Mouse (Mus musculus): ENCODE data around the gene Pah.
A peak's percentile ranks its signal among the peaks of the same experiment; 100 is the strongest.

Gene Pah

DNA sequence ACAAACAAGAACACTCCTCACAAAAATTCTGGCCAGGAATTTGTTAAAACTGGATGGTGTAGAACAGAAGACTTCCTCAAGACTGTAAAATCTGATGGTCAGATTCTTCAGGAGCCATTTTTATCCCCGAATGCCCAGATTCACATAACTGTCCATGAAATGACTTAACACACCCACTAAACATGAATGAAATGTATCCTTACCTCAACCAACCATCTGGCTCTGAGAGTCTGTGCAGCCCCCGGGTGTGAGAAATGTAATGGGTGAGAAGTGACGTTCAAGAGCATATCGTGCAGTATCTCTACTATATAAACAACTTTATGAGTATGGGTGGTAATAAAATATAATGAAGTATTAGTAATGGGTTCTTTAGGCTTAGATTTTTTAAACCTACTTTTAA is 13.0 kb upstream of the Pah start:
- no peak for DNase-seq

DNA sequence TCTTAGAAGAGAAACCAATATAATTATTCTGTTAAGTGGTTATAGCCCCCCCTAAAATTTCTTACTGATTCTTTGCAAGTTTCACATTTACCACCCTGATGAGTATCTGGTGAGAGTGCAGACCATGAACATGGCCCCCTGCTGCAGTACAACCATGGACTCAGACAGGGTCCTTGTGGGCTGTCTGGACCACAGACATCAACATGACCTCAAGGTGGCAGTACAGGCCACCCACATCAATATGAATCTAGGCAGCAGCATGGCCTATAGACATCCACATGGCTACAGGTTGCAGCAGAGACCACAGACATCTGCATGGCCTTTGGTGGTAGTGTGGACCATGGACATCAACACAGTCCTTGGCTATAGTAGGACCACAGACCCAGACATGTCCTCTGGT is 8.5 kb upstream of the Pah start:
- peak; percentile 43 for DNase-seq

DNA sequence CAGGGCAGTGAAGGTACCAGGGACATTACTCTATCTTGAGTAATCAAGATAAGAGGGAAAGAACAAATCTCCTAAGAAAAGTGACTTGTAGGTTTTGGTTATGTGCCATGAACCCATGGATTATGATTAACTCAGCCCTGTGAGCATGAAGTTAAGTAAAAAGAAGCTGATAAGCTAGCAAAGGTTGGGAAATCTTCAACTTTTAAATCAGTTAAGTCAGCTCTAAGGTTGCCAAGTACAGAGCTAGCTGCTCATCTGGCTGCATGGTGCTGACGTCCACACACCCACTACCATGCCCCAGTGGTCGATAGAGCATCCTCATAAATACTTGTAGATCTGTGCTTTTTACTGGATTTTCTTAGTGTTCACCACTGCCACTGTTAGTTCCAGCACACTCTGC is 3.0 kb upstream of the Pah start:
- DNase-seq, result peak; percentile 51

DNA sequence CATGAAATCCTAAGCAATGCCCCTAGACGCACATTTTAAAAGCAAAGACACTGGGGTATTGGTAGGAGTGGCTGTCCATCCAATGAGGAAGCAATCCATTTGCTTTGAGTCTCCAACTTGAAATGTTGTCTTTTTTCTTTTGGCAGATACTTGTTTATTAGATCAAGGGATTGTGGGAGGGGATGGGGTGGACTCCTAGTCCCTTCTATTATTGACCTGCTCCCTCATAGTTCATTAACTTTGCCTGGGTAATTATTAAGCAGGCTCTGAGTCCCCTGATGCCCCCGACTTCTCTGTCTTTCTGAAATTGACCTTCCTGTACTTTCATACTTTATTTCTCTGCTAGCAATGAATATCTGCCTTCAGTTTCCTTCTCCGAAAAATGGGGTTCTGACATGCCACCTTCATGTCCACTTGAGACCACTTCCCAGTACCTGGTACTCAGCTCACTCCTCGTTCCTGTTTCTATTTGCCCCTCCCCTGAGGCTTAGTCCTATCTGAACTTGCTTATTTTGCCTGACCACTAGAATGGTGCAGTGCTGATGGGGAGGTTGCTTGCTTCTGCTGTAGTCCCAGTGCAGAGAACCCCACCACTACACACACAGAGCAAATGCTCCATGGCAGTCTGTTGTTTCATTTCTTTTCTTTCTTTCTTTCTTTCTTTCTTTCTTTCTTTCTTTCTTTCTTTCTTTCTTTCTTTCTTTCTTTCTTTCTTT is 1.0 kb upstream of the Pah start:
- peak; percentile 61 for DNase-seq

DNA sequence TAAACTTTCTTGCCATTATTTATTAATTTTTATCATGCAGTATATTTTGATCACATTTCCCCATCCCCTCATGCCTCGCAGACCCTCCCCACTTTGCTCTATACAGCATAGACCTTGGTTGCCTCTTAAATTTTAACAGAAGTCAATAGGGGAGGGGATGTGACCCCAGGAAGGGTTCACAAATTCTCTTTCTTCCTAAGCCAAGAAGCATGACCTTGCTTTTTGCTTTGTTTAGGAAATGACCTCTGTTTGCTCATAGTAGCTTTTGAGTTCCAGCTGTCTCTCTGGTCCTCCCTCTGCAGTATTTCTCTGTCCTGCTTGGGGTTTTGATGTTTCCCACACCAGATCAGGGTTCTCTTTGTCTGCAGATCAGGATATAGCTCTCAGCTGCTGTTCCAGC is 12.6 kb downstream of the Pah start:
- no peak for DNase-seq

- DNase-seq, result no peak
These were observed 24.2 kb downstream of the Pah start for GRCm38 (mm10) chr10:87545759-87546158.

GRCm38 (mm10) chr10:87546299-87547234 is 25.0 kb downstream of the Pah start:
- DNase-seq, result no peak

DNA sequence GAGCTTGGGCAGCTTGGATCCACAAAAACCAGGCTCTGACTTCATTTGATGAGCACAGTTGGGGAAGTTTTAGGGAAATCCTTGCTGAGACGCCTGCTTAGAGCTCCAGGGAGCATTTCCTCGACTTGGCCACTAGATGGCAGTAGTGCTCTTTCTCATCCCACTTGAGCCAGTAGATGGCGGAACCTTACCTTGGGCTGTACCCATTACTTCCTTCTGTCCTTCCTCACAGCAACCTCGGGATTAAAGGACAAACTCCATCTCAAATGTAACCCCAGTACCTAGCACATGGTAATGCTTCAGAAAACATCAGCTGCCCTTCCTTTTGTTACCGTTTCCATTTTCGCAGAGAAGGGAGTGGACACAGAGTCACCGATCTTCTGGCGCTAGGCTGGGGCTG is 31.1 kb downstream of the Pah start:
- DNase-seq, result peak; percentile 43

- DNase-seq, result no peak
These were observed 34.8 kb downstream of the Pah start for GRCm38 (mm10) chr10:87556441-87556840.

GRCm38 (mm10) chr10:87563818-87564217 is 42.2 kb downstream of the Pah start:
- DNase-seq, result no peak

- DNase-seq, result no peak
These were observed 44.1 kb downstream of the Pah start for GRCm38 (mm10) chr10:87565712-87566111.

DNA sequence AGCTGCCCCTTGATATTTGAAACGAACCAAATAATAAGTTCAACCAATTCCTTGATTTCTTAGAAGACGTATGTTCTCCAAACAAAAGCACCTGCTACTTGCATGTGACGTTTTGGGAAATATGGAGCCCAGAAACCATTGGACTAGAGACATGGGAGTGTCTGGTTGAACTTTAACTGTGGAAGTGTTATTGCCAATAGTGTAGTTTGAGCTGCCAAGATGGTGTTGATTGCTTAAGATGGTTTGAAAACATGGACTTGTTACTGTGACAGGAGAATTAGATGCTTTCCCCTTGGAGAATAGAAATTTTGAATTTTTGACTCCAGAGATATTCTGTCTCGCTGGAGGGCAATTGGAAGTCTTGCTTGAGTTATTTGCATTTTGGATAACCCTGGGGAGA is 50.9 kb downstream of the Pah start:
- peak; percentile 11 for DNase-seq

- peak; percentile 47 for DNase-seq
These were observed 65.1 kb downstream of the Pah start for GRCm38 (mm10) chr10:87586696-87587095.

GRCm38 (mm10) chr10:87593916-87594315 is 72.3 kb downstream of the Pah start:
- no peak for DNase-seq

DNA sequence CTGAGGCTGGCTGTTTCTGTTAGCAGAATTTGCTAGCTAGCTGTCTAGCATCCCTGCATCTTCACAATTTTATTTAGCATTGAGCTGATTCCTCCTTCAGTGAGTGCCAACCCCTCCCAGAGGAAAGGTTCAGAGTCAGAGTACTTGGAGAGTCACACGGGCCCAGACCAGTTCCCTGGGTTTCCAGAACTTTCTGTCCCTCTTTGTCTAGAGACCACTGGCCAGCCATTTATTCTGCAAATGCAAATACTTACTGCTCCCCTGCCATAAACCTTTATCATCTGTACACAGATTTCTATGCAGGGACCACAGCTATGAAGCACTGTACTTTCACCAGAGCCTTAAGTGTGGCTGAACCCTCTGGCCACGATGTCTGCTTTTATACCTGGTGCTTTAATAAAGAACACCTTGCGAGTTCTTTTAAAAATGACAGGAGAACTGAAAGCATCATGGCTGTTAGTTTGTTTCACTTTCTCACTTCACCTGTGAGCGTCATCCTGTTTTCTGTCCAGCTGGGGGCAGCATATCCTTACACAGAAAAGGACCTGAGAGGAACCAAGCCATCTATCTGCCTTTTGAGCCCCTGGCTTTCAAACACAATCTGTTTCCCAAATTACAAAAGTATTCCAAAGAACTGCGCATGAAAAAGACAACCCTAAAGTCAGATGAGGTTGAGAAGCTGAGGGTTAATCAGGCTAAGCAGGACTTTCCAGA is 74.9 kb downstream of the Pah start:
- peak; percentile 40 for DNase-seq

DNA sequence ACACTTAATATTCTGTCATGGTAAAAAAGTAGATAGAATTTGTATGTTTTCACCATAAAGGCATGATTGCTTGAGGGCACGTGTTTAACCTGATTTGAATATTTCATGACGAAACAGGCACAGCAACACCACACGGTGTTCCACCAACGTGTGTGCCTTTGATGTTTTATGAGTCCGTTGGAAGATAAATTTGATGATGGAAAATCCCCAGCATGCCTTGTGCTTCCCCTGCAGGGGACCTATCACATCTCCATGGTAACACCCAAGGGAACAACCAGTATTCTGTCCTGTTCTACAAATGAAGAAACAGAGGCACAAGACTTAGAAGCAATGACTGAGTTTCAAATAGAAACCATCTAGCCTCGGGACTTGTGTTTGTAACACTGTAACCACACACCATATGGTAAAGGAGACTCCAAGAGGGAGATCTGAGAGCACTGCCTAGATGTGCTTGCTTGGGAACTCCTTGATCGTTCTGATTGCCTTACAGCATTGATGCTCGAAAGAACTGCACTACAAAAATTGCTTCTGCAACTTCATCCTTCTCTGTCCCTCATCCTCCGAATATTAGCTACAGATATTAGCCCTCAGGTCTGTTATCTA is 75.6 kb downstream of the Pah start:
- DNase-seq, result no peak

DNA sequence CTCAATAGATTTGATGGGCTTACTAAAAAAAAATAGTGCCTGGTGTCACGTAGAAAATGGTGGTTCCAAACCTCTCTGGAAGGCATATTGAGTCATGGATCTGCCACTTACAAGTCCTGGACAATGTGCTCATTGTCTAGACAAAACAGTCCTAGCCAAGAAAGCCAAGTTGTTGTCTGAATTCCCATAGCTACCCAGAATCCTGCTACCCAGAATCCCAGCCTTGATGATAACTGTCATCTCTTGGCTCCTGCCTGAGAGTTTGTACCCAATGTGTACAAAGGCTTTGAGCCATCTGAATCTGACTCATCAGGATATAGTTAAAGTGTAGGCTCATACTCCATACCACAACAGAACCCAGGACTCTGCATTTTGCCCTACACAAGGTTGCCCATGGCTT is 80.6 kb downstream of the Pah start:
- DNase-seq, result no peak

- no peak for DNase-seq
These were observed 103.6 kb downstream of the Pah start for GRCm38 (mm10) chr10:87625196-87625595.
